Mouse (Mus musculus) bone marrow, adult 2 months (tissue): ENCODE measurements around the gene Tom1.

Source experiments
- CTCF ChIP-seq: fragments of 200-500 bp; IDR thresholded peaks from 2 replicates; pipeline ENCODE4 v1.5.1; 2011; ENCODE audit warnings: low read length, control low read depth; ENCODE audit not compliant: control insufficient read depth, insufficient read depth
- POLR2A ChIP-seq: fragments of 200-500 bp; IDR thresholded peaks from 2 replicates; pipeline ENCODE4 v1.6.1; 2011; ENCODE audit warnings: low read depth, mild to moderate bottlenecking, control low read depth, low read length, borderline replicate concordance; ENCODE audit not compliant: control insufficient read depth

DNA sequence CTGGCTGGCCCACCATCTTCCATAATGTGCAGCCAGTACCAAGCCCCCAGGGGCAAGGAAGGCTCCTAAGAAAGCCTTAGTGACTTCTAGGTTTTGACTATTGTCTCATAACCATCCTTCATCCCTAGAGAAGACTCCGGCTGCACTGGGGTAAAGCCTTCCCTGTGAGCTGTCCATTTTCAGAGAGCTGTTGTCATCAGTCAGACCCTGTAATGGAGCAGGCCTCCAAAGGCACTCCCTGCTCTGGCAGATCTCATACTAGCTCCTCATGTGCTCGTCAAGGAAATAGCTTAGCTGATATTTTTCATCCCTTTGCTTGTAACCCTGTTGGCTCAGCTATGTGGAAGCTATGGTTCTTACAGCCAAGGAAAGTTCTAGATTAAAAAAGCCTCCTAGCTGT, 27.3 kb downstream of the Tom1 start:
- TF ChIP-seq POLR2A (no peak), CTCF (no peak)
